Mouse (Mus musculus): ENCODE measurements around the gene Stn1.

DNA sequence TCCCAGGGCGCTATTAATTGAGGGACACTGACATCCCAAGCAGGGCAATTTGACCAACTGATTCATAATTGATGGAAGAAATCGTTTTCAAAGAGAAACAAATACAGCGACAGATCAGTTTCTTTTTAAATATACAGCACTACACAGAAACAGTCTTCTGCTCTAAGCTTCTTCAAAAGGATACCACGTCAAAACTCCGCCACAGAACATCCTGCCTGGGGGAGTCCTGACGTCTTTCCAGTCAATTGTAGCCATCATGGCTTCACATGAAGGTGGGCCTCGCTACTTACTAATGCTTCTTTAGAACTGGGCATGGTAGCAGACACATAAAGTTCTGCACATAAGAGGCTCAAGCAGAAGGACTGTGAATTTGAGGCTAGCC lies 26.0 kb downstream of the Stn1 start:
- TF ChIP-seq CTCF (IDR thresholded peaks at IDR 0.05) (no peak), EP300 (IDR thresholded peaks at IDR 0.05; ENCODE audit: insufficient read depth, low read depth, low read length) (no peak)

All from heart, adult 2 months (tissue).